In genomic region chr4:62308406-62308805, GRCm38 (mm10) we compare ENCODE assay signal across 20 mouse cellular contexts.
"Had no signal": no experiment of that assay in that cellular context is flagged by ENCODE, and none has a peak within 500 bp of the region (broad histone marks: within the 10 kb centered on the region; RNA-seq: fewer than 3 reads in every experiment).

No protein-coding gene starts in this region.

- H3K4me1 ChIP-seq: limb, embryonic 10.5 days; limb, embryonic 13.5 days; liver, embryonic 12.5 days; liver, embryonic 15.5 days; lung, embryonic 15.5 days; stomach, embryonic 15.5 days had no signal

- DNase-seq: kidney, adult 18-20 months; kidney, adult 9 months; kidney, postnatal 14 days; kidney, postnatal 4 days; liver; lung, adult 18-20 months; lung, postnatal 10 days; lung, postnatal 4 days; midbrain, embryonic 14.5 days; retina, postnatal 1 day; right cerebral cortex, postnatal 25 days; spleen, adult 18-20 months; thymus, postnatal 36 days had no signal

- H3K9ac ChIP-seq: limb, embryonic 13.5 days; liver, embryonic 12.5 days; liver, embryonic 15.5 days; lung, embryonic 15.5 days; stomach, embryonic 15.5 days had no signal

- H3K9me3 ChIP-seq: limb, embryonic 10.5 days; limb, embryonic 13.5 days; liver, embryonic 12.5 days; liver, embryonic 15.5 days; lung, embryonic 15.5 days; stomach, embryonic 15.5 days had no signal

- H3K27me3 ChIP-seq: limb, embryonic 13.5 days; liver, embryonic 12.5 days; liver, embryonic 15.5 days; lung, embryonic 15.5 days; stomach, embryonic 15.5 days had no signal

- ATAC-seq: liver, embryonic 12.5 days had no signal

- H3K4me3 ChIP-seq: limb, embryonic 10.5 days; limb, embryonic 13.5 days; liver, embryonic 12.5 days; liver, embryonic 15.5 days; lung, embryonic 15.5 days; stomach, embryonic 15.5 days had no signal

- H3K4me2 ChIP-seq: limb, embryonic 13.5 days; liver, embryonic 12.5 days; liver, embryonic 15.5 days; lung, embryonic 15.5 days; midbrain, embryonic 11.5 days; stomach, embryonic 15.5 days had no signal

- H3K27ac ChIP-seq: limb, embryonic 10.5 days; limb, embryonic 13.5 days; liver, embryonic 12.5 days; liver, embryonic 15.5 days; lung, embryonic 15.5 days; stomach, embryonic 15.5 days had no signal
